Comparison of ENCODE assay signal across 9 mouse cellular contexts in the genomic region with DNA sequence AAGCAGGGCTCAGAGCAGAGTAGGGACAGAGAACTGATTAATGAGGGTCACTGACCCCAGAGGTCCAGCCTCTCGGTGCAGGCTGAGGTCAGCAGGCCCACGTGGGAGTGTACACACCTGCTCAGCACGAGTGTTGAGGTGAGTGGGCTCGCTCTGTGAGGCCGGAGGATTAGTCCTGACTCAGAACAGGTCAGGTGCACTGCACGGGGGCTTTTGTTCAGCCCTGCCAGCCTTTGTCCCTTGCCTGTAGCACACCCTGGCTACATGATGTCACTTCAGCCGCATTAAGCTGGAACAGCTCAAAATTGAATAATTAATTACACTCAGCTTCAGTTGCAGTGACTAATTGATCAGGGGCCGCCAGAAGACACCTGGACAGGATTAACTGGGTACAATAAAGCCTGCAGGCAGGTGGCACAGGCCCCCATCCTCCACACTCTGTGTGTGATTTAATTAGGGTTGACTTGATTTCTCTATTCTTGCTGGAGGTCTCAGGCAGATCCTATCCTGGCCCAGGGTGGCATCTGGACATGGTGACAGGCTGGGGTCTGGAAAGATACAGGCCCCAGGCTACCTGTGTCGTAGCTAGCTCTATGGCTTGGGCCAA. TPM values are rescaled to one million over a fixed set of nuclear protein-coding genes. Genes with fewer than 3 reads are reported as not detected.
DNase-seq lines count a peak whose midpoint lies in the region; ATAC-seq lines count a peak whose summit lies in the region.
"Had no signal": no experiment of that assay in that cellular context is flagged by ENCODE, and none has a peak within 500 bp of the region (broad histone marks: within the 10 kb centered on the region; RNA-seq: fewer than 3 reads in every experiment).

No protein-coding gene starts in this region.

- H3K4me3 ChIP-seq in kidney, embryonic 16.5 days (ENCODE audit: low read length) = no peak overlapping the region
- H3K4me3 ChIP-seq in forebrain, embryonic 13.5 days = no peak overlapping the region
- no peak overlapping the region for H3K4me3 ChIP-seq in limb, embryonic 13.5 days

- H3K27ac ChIP-seq in kidney, embryonic 16.5 days (ENCODE audit: low read length) = no peak overlapping the region
- H3K27ac ChIP-seq in forebrain, embryonic 13.5 days = peak overlapping the region; percentile 54
- no peak overlapping the region for H3K27ac ChIP-seq in limb, embryonic 13.5 days

- no peak overlapping the region for H3K4me2 ChIP-seq in kidney, embryonic 16.5 days (replicated peaks; ENCODE audit: low read depth, low read length)
- H3K4me2 ChIP-seq in forebrain, embryonic 13.5 days = peak overlapping the region; percentile 9; the same call in 1 of the 2 replicates
- peak overlapping the region; percentile 25; the same call in 1 of the 2 replicates for H3K4me2 ChIP-seq in limb, embryonic 13.5 days (replicated peaks)

- peak; percentile 23; the same call in 1 of the 2 replicates for ATAC-seq in kidney, embryonic 16.5 days (ENCODE audit: low FRiP score, low TSS enrichment)
- peak; percentile 62 for ATAC-seq in forebrain, embryonic 13.5 days
- no peak for ATAC-seq in limb, embryonic 13.5 days (ENCODE audit: low FRiP score, low read depth)

- DNase-seq in kidney, adult 8-10 months = no peak
- DNase-seq in retina, embryonic 14.5 days (ENCODE audit: low spot score) = peak; percentile 58
- DNase-seq in thymus, postnatal 25 days = no peak
- DNase-seq in gastrocnemius, postnatal 4 days (ENCODE audit: low spot score in 2 of 2) = no peak
- DNase-seq in thymus, postnatal 4 days = no peak

- 0 out of 2 replicates have a peak overlapping the region, but pooled peaks have one; percentile 0 for H3K9ac ChIP-seq in kidney, embryonic 16.5 days (replicated peaks; ENCODE audit: low read length)
- H3K9ac ChIP-seq in forebrain, embryonic 13.5 days = peak overlapping the region; percentile 30
- H3K9ac ChIP-seq in limb, embryonic 13.5 days = peak overlapping the region; percentile 35; the same call in 1 of the 2 replicates

- no peaks in the 10 kb centered on the region for H3K27me3 ChIP-seq in kidney, embryonic 16.5 days (ENCODE audit: insufficient read depth, low read length)
- H3K27me3 ChIP-seq in forebrain, embryonic 13.5 days = peaks cover 20% of the 10 kb centered on the region
- peaks cover 6% of the 10 kb centered on the region; the same call in 1 of the 2 replicates for H3K27me3 ChIP-seq in limb, embryonic 13.5 days

- no peaks in the 10 kb centered on the region for H3K9me3 ChIP-seq in kidney, embryonic 16.5 days (ENCODE audit: low read length)
- no peaks in the 10 kb centered on the region for H3K9me3 ChIP-seq in forebrain, embryonic 13.5 days (replicated peaks)
- H3K9me3 ChIP-seq in limb, embryonic 13.5 days = no peaks in the 10 kb centered on the region

- WGBS in kidney, embryonic 16.5 days = 23% methylated on average over 9 of the region's 9 CpGs
- 9% methylated on average over 9 of the region's 9 CpGs for WGBS in forebrain, embryonic 13.5 days
- 22% methylated on average over 9 of the region's 9 CpGs for WGBS in limb, embryonic 13.5 days

- peaks cover 35% of the 10 kb centered on the region for H3K4me1 ChIP-seq in kidney, embryonic 16.5 days (ENCODE audit: insufficient read depth, low read length)
- H3K4me1 ChIP-seq in forebrain, embryonic 13.5 days = peaks cover 35% of the 10 kb centered on the region
- peaks cover 51% of the 10 kb centered on the region for H3K4me1 ChIP-seq in limb, embryonic 13.5 days

- H3K36me3 ChIP-seq in kidney, embryonic 16.5 days (ENCODE audit: insufficient read depth, low read length) = no peaks in the 10 kb centered on the region
- H3K36me3 ChIP-seq in forebrain, embryonic 13.5 days (ENCODE audit: poor library complexity, severe bottlenecking) = no peaks in the 10 kb centered on the region
- no peaks in the 10 kb centered on the region for H3K36me3 ChIP-seq in limb, embryonic 13.5 days

RNA-seq across cellular contexts. Expression of a gene that starts 57.0 kb away (rescaled TPM):
- 91.9 and 111 TPM in 2 replicates for polyA plus RNA-seq in kidney, embryonic 16.5 days (2015; fragmentation: Nextera tagmentation; extraction: Ambion mirVana)
- polyA plus RNA-seq in forebrain, embryonic 13.5 days (2015; fragmentation: Nextera tagmentation; extraction: Ambion mirVana) = 69.3 and 118 TPM in 2 replicates
- polyA plus RNA-seq in limb, embryonic 13.5 days (2015; fragmentation: Nextera tagmentation; extraction: Ambion mirVana) = 367 and 395 TPM in 2 replicates
- 1,000 to 10,000 TPM; 4,057 to 4,187 TPM for total RNA-seq in gastrocnemius, postnatal 4 days (2021)
- total RNA-seq: monocyte, adult 5-6 weeks had no signal
